Mouse (Mus musculus): ENCODE data around the gene Krt20. TPM values are rescaled to one million over a fixed set of nuclear protein-coding genes. Genes with fewer than 3 reads are reported as not detected.
A peak's percentile ranks its signal among the peaks of the same experiment; 100 is the strongest.

Krt20 gene
- polyA plus RNA-seq, 1 experiment from 2014 or later = 3.9 TPM

DNA sequence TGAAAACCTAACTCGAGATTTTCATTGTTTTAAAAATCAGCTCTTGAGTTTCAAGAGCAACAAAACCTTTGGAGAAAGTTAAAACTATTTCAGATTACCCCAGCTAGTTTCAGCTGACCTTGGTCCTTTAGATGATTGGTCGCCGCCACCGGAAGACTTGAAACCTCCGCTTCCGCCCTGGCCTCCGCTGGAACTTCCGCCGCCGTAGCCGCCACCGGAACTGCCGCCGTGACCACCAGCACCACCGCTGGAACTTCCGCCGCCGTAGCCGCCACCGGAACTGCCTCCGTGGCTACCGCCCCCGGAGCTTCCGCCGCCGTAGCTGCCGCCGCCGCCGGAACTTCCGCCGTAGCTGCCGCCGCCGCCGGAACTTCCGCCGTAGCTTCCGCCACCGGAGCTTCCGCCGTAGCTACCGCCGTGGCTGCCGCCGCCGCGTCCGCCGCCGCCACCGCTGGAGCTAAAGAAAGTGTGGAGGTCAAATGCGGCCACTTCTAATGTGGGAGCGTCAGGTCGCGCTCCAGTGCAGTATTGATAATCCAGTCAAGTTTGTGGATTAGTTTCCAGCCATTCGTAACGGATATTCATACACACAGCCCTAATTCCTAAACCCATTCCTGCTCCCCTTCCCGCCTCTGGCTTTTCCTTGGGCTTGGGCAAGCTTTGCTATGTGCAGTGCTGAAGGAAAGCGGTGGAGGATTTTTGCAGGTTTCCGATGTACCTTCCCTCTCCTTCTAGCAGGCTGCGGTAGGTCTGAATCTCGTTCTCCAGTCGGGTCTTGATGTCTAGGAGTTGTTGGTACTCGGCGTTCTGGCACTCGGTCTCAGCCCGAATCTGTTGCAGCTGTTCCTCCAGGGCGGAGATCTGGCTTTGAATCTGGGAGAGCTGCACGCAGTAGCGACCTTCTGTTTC lies 51.9 kb downstream of the Krt20 start:
- Histone ChIP-seq H3K4me1 (ENCODE audit: control insufficient read depth, insufficient read depth, low read length) (0 out of 2 replicates have a peak, but pooled peaks cover 5% of the 10 kb centered on the region), H3K27ac (ENCODE audit: low read length) (peak overlapping the region; percentile 99), H3K36me3 (ENCODE audit: control insufficient read depth, insufficient read depth, low read length) (no peaks in the 10 kb centered on the region), H3K4me3 (ENCODE audit: low read depth, low read length) (peak overlapping the region; percentile 47), H3K27me3 (ENCODE audit: control insufficient read depth, insufficient read depth, low read length) (no peaks in the 10 kb centered on the region), H3K9ac (replicated peaks; ENCODE audit: low read depth, low read length) (peak overlapping the region; percentile 55), H3K9me3 (ENCODE audit: control insufficient read depth, low read depth, low read length) (no peaks in the 10 kb centered on the region), H3K4me2 (replicated peaks; ENCODE audit: low read depth, low read length) (peak overlapping the region; percentile 60)
- ATAC-seq (ENCODE audit: insufficient number of reproducible peaks, insufficient read depth, low FRiP score, low read depth) = peak; percentile 84
- WGBS = 1% methylated on average over 71 of the region's 71 CpGs

DNA sequence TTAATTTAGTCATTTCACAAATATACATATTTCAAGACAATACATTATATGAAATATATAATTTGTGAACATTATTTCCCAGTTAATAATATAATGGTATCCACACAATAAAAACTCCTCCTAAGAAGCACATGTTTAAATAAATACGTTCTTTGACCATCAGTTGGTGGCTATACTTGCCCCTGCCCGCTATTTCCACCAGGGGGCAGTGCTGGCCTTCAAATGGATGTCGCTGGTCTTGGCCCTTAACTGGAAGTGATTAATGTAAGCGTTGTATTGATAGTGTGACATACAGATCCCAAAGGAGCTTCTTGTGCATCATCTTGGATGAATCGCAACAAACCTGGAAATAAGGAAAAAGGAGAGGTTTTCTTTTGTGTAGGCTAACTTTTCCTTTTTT lies 58.4 kb downstream of the Krt20 start:
- Histone ChIP-seq H3K9me3 (ENCODE audit: control insufficient read depth, low read depth, low read length) (no peaks in the 10 kb centered on the region), H3K4me3 (ENCODE audit: low read depth, low read length) (no peak overlapping the region), H3K4me1 (ENCODE audit: control insufficient read depth, insufficient read depth, low read length) (no peaks in the 10 kb centered on the region), H3K4me2 (replicated peaks; ENCODE audit: low read depth, low read length) (no peak overlapping the region), H3K27me3 (ENCODE audit: control insufficient read depth, insufficient read depth, low read length) (no peaks in the 10 kb centered on the region), H3K9ac (replicated peaks; ENCODE audit: low read depth, low read length) (no peak overlapping the region), H3K27ac (ENCODE audit: low read length) (no peak overlapping the region), H3K36me3 (ENCODE audit: control insufficient read depth, insufficient read depth, low read length) (no peaks in the 10 kb centered on the region)
- WGBS = 18% methylated on average over 5 of the region's 5 CpGs
- ATAC-seq (ENCODE audit: insufficient number of reproducible peaks, insufficient read depth, low FRiP score, low read depth) = no peak

Other genes starting within 250 kb of the Krt20 start
- gene Smarce1, start 207.1 kb downstream of the Krt20 start, polyA plus RNA-seq (2014; fragmentation: Nextera tagmentation; extraction: Ambion mirVana) = 156 and 164 TPM in 2 replicates
- 0.18 and 0.68 TPM in 2 replicates for gene Krt222, start 194.1 kb downstream of the Krt20 start, polyA plus RNA-seq (2014; fragmentation: Nextera tagmentation; extraction: Ambion mirVana)
- gene Krt24, start 152.9 kb downstream of the Krt20 start, polyA plus RNA-seq (2014; fragmentation: Nextera tagmentation; extraction: Ambion mirVana) = 0.13 TPM in 1 of 2 replicates, not detected in the other
- gene Krt25, start 115.2 kb downstream of the Krt20 start, polyA plus RNA-seq (2014; fragmentation: Nextera tagmentation; extraction: Ambion mirVana) = not detected in 2 replicates
- gene Krt26, start 100.2 kb downstream of the Krt20 start, polyA plus RNA-seq (2014; fragmentation: Nextera tagmentation; extraction: Ambion mirVana) = not detected in 2 replicates
- not detected in 2 replicates for gene Krt27, start 87.0 kb downstream of the Krt20 start, polyA plus RNA-seq (2014; fragmentation: Nextera tagmentation; extraction: Ambion mirVana)
- 0.21 TPM in 1 of 2 replicates, not detected in the other for gene Krt28, start 63.2 kb downstream of the Krt20 start, polyA plus RNA-seq (2014; fragmentation: Nextera tagmentation; extraction: Ambion mirVana)
- 31.7 and 37.0 TPM in 2 replicates for gene Krt10, start 48.8 kb downstream of the Krt20 start, polyA plus RNA-seq (2014; fragmentation: Nextera tagmentation; extraction: Ambion mirVana)
- gene Krt12, start 15.9 kb downstream of the Krt20 start, polyA plus RNA-seq (2014; fragmentation: Nextera tagmentation; extraction: Ambion mirVana) = not detected in 2 replicates
- 18.3 and 21.4 TPM in 2 replicates for gene Krt23, start 55.0 kb upstream of the Krt20 start, polyA plus RNA-seq (2014; fragmentation: Nextera tagmentation; extraction: Ambion mirVana)
- gene Krt39, start 83.2 kb upstream of the Krt20 start, polyA plus RNA-seq (2014; fragmentation: Nextera tagmentation; extraction: Ambion mirVana) = not detected in 2 replicates
- not detected in 2 replicates for gene Krt40, start 105.0 kb upstream of the Krt20 start, polyA plus RNA-seq (2014; fragmentation: Nextera tagmentation; extraction: Ambion mirVana)
- gene Krtap3-3, start 112.7 kb upstream of the Krt20 start, polyA plus RNA-seq (2014; fragmentation: Nextera tagmentation; extraction: Ambion mirVana) = not detected in 2 replicates
- not detected in 2 replicates for gene Krtap3-2, start 118.7 kb upstream of the Krt20 start, polyA plus RNA-seq (2014; fragmentation: Nextera tagmentation; extraction: Ambion mirVana)
- not detected in 2 replicates for gene Gm11939, start 121.3 kb upstream of the Krt20 start, polyA plus RNA-seq (2014; fragmentation: Nextera tagmentation; extraction: Ambion mirVana)
- gene Krtap3-1, start 128.5 kb upstream of the Krt20 start, polyA plus RNA-seq (2014; fragmentation: Nextera tagmentation; extraction: Ambion mirVana) = not detected in 2 replicates
- not detected in 2 replicates for gene Krtap1-5, start 142.9 kb upstream of the Krt20 start, polyA plus RNA-seq (2014; fragmentation: Nextera tagmentation; extraction: Ambion mirVana)
- gene Krtap1-4, start 145.5 kb upstream of the Krt20 start, polyA plus RNA-seq (2014; fragmentation: Nextera tagmentation; extraction: Ambion mirVana) = not detected in 2 replicates
- not detected in 2 replicates for gene Krtap1-3, start 153.2 kb upstream of the Krt20 start, polyA plus RNA-seq (2014; fragmentation: Nextera tagmentation; extraction: Ambion mirVana)
- gene Krtap9-3, start 160.0 kb upstream of the Krt20 start, polyA plus RNA-seq (2014; fragmentation: Nextera tagmentation; extraction: Ambion mirVana) = not detected in 2 replicates
- not detected in 2 replicates for gene Gm11938, start 165.2 kb upstream of the Krt20 start, polyA plus RNA-seq (2014; fragmentation: Nextera tagmentation; extraction: Ambion mirVana)
- not detected in 2 replicates for gene Gm11937, start 172.0 kb upstream of the Krt20 start, polyA plus RNA-seq (2014; fragmentation: Nextera tagmentation; extraction: Ambion mirVana)
- gene Krtap2-4, start 176.7 kb upstream of the Krt20 start, polyA plus RNA-seq (2014; fragmentation: Nextera tagmentation; extraction: Ambion mirVana) = not detected in 2 replicates
- gene Gm11562, start 182.3 kb upstream of the Krt20 start, polyA plus RNA-seq (2014; fragmentation: Nextera tagmentation; extraction: Ambion mirVana) = not detected in 2 replicates
- not detected in 2 replicates for gene Krtap4-1, start 190.1 kb upstream of the Krt20 start, polyA plus RNA-seq (2014; fragmentation: Nextera tagmentation; extraction: Ambion mirVana)
- not detected in 2 replicates for gene Krtap4-2, start 196.9 kb upstream of the Krt20 start, polyA plus RNA-seq (2014; fragmentation: Nextera tagmentation; extraction: Ambion mirVana)
- not detected in 2 replicates for gene Krtap4-7, start 205.9 kb upstream of the Krt20 start, polyA plus RNA-seq (2014; fragmentation: Nextera tagmentation; extraction: Ambion mirVana)
- not detected in 2 replicates for gene Gm11555, start 212.1 kb upstream of the Krt20 start, polyA plus RNA-seq (2014; fragmentation: Nextera tagmentation; extraction: Ambion mirVana)
- gene Gm11563, start 220.8 kb upstream of the Krt20 start, polyA plus RNA-seq (2014; fragmentation: Nextera tagmentation; extraction: Ambion mirVana) = not detected in 2 replicates
- gene Krtap4-6, start 227.8 kb upstream of the Krt20 start, polyA plus RNA-seq (2014; fragmentation: Nextera tagmentation; extraction: Ambion mirVana) = not detected in 2 replicates